Mouse (Mus musculus) fat pad, adult 2 months (tissue): ENCODE measurements around the gene Fyn.

Experiments used
- DNase-seq: peaks from one replicate; pipeline ENCODE4 v3.0.0-alpha.2; 2011; ENCODE audit warnings: low read depth, low spot score; ENCODE audit errors: extremely low read depth

The Fyn gene

GRCm38 (mm10) chr10:39532008-39532740 lies 163.5 kb downstream of the Fyn start:
- DNase-seq: no peak

GRCm38 (mm10) chr10:39532823-39533222 lies 164.2 kb downstream of the Fyn start:
- DNase-seq: no peak

GRCm38 (mm10) chr10:39534324-39535026 lies 165.8 kb downstream of the Fyn start:
- no peak for DNase-seq

- DNase-seq: no peak
These were observed 166.7 kb downstream of the Fyn start for GRCm38 (mm10) chr10:39535347-39535746.

- DNase-seq: no peak
These were observed 167.6 kb downstream of the Fyn start for GRCm38 (mm10) chr10:39536258-39536657.

GRCm38 (mm10) chr10:39540012-39540647 lies 171.5 kb downstream of the Fyn start:
- no peak for DNase-seq

GRCm38 (mm10) chr10:39540995-39541394 lies 172.3 kb downstream of the Fyn start:
- no peak for DNase-seq

GRCm38 (mm10) chr10:39541451-39541874 lies 172.8 kb downstream of the Fyn start:
- DNase-seq: no peak

- no peak for DNase-seq
These were observed 173.4 kb downstream of the Fyn start for GRCm38 (mm10) chr10:39541951-39542521.

GRCm38 (mm10) chr10:39542535-39543257 lies 174.0 kb downstream of the Fyn start:
- no peak for DNase-seq

- DNase-seq: no peak
These were observed 174.7 kb downstream of the Fyn start for GRCm38 (mm10) chr10:39543258-39543770.

- DNase-seq: no peak
These were observed 178.9 kb downstream of the Fyn start for GRCm38 (mm10) chr10:39547369-39548074.

- DNase-seq: no peak
These were observed 182.1 kb downstream of the Fyn start for GRCm38 (mm10) chr10:39550791-39551190.

GRCm38 (mm10) chr10:39551637-39552185 lies 183.1 kb downstream of the Fyn start:
- no peak for DNase-seq

- peak; percentile 28 for DNase-seq
These were observed 183.7 kb downstream of the Fyn start for GRCm38 (mm10) chr10:39552351-39552814.

GRCm38 (mm10) chr10:39552903-39553302 lies 184.2 kb downstream of the Fyn start:
- DNase-seq: no peak

- no peak for DNase-seq
These were observed 186.6 kb downstream of the Fyn start for GRCm38 (mm10) chr10:39555289-39555715.

- DNase-seq: no peak
These were observed 187.1 kb downstream of the Fyn start for GRCm38 (mm10) chr10:39555740-39556139.

- DNase-seq: no peak
These were observed 188.7 kb downstream of the Fyn start for GRCm38 (mm10) chr10:39557360-39557759.

GRCm38 (mm10) chr10:39557851-39558250 lies 189.2 kb downstream of the Fyn start:
- DNase-seq: peak; percentile 55
